Comparison of ENCODE assay signal across 8 mouse cellular contexts in genomic region chr17:26620786-26621766, GRCm38 (mm10). TPM values are rescaled to one million over a fixed set of nuclear protein-coding genes. Genes with fewer than 3 reads are reported as not detected.
DNase-seq lines count a peak whose midpoint lies in the region; ATAC-seq and TF ChIP-seq lines count a peak whose summit lies in the region.

No protein-coding gene starts in this region.

- no peak overlapping the region for H3K4me2 ChIP-seq in liver, embryonic 12.5 days
- H3K4me2 ChIP-seq in lung, postnatal 0 days (replicated peaks; ENCODE audit: low read depth, low read length), result no peak overlapping the region
- H3K4me2 ChIP-seq in forebrain, embryonic 16.5 days (ENCODE audit: low read length), result no peak overlapping the region

- TF ChIP-seq CTCF in liver, adult 2 months (IDR thresholded peaks at IDR 0.05; ENCODE audit: low read depth, low read length), result no peak
- TF ChIP-seq CTCF in lung, postnatal 0 days (IDR thresholded peaks at IDR 0.05), result no peak

- no peak for ATAC-seq in liver, embryonic 12.5 days
- peak; percentile 18 to 40; a peak in 1 of 4 replicates for ATAC-seq in hematopoietic stem cell, adult 5-6 weeks (replicated peaks in 1 of 2; ENCODE audit: insufficient read depth in 1 of 2, low FRiP score in 2 of 2, low TSS enrichment in 1 of 2, low read depth in 1 of 2, poor library complexity in 2 of 2, severe bottlenecking in 2 of 2)
- peak; percentile 72 for ATAC-seq in lung, postnatal 0 days
- no peak for ATAC-seq in forebrain, embryonic 16.5 days

- H3K9ac ChIP-seq in liver, adult 2 months (ENCODE audit: low read depth, low read length), result peak overlapping the region; percentile 31
- no peak overlapping the region for H3K9ac ChIP-seq in liver, embryonic 12.5 days
- H3K9ac ChIP-seq in lung, postnatal 0 days (replicated peaks; ENCODE audit: low read depth), result peak overlapping the region; percentile 36; the same call in 1 of the 2 replicates
- no peak overlapping the region for H3K9ac ChIP-seq in forebrain, embryonic 16.5 days (replicated peaks; ENCODE audit: low read depth, low read length)

- TF ChIP-seq EP300 in lung, postnatal 0 days (IDR thresholded peaks at IDR 0.05), result peak; percentile 94

- TF ChIP-seq POLR2A in liver, adult 2 months (IDR thresholded peaks at IDR 0.05; ENCODE audit: extremely low read depth, insufficient read depth, low read length), result no peak

- H3K4me3 ChIP-seq in liver, adult 2 months (ENCODE audit: insufficient read depth, low read depth, low read length), result no peak overlapping the region
- H3K4me3 ChIP-seq in liver, embryonic 12.5 days, result no peak overlapping the region
- H3K4me3 ChIP-seq in lung, postnatal 0 days (ENCODE audit: low read depth, low read length), result no peak overlapping the region
- no peak overlapping the region for H3K4me3 ChIP-seq in forebrain, embryonic 16.5 days (replicated peaks; ENCODE audit: low read length)
- no peak overlapping the region for H3K4me3 ChIP-seq in forebrain, embryonic 10.5 days

- DNase-seq in liver, adult 2 months (ENCODE audit: extremely low read depth, low read depth, low spot score), result peak; percentile 90
- peak; percentile 79 for DNase-seq in adrenal gland, postnatal 10 days
- DNase-seq in fat pad, adult 2 months (ENCODE audit: extremely low read depth, low read depth, low spot score), result peak; percentile 59
- DNase-seq in lung, postnatal 0 days (ENCODE audit: low spot score), result peak; percentile 87
- DNase-seq in forebrain, embryonic 10.5 days (ENCODE audit: extremely low spot score, low spot score), result no peak

- peaks cover 21% of the 10 kb centered on the region for H3K4me1 ChIP-seq in liver, adult 2 months (ENCODE audit: control insufficient read depth, insufficient read depth, low read length)
- peaks cover 11% of the 10 kb centered on the region; the same call in 1 of the 2 replicates for H3K4me1 ChIP-seq in liver, embryonic 12.5 days
- peaks cover 14% of the 10 kb centered on the region for H3K4me1 ChIP-seq in lung, postnatal 0 days (ENCODE audit: insufficient read depth, low read depth, low read length)
- no peaks in the 10 kb centered on the region for H3K4me1 ChIP-seq in forebrain, embryonic 16.5 days (replicated peaks; ENCODE audit: control insufficient read depth, insufficient read depth, low read length)
- no peaks in the 10 kb centered on the region for H3K4me1 ChIP-seq in forebrain, embryonic 10.5 days

- H3K36me3 ChIP-seq in liver, adult 2 months (ENCODE audit: control insufficient read depth, insufficient read depth, low read length), result peaks cover 4% of the 10 kb centered on the region; the same call in 1 of the 2 replicates
- peaks cover 54% of the 10 kb centered on the region for H3K36me3 ChIP-seq in liver, embryonic 12.5 days
- H3K36me3 ChIP-seq in lung, postnatal 0 days (ENCODE audit: insufficient read depth, low read length), result peaks cover 4% of the 10 kb centered on the region; the same call in 1 of the 2 replicates
- peaks cover 10% of the 10 kb centered on the region; the same call in 1 of the 2 replicates for H3K36me3 ChIP-seq in forebrain, embryonic 16.5 days (ENCODE audit: control insufficient read depth, insufficient read depth)
- peaks cover 88% of the 10 kb centered on the region for H3K36me3 ChIP-seq in forebrain, embryonic 10.5 days (replicated peaks)

- no peaks in the 10 kb centered on the region for H3K27me3 ChIP-seq in liver, adult 2 months (ENCODE audit: control insufficient read depth, insufficient read depth, low read length)
- H3K27me3 ChIP-seq in liver, embryonic 12.5 days (replicated peaks), result no peaks in the 10 kb centered on the region
- no peaks in the 10 kb centered on the region for H3K27me3 ChIP-seq in lung, postnatal 0 days (replicated peaks; ENCODE audit: insufficient read depth, low read length)
- H3K27me3 ChIP-seq in forebrain, embryonic 16.5 days (replicated peaks; ENCODE audit: control insufficient read depth, insufficient read depth, low read length), result no peaks in the 10 kb centered on the region
- H3K27me3 ChIP-seq in forebrain, embryonic 10.5 days (ENCODE audit: poor library complexity, severe bottlenecking), result no peaks in the 10 kb centered on the region

- 30% methylated on average over 17 of the region's 17 CpGs for WGBS in liver, adult 2 months
- 80% methylated on average over 17 of the region's 17 CpGs for WGBS in liver, embryonic 12.5 days (ENCODE audit: insufficient replicate concordance)
- WGBS in lung, postnatal 0 days, result 45% methylated on average over 17 of the region's 17 CpGs
- 84% methylated on average over 17 of the region's 17 CpGs for WGBS in forebrain, embryonic 16.5 days
- 92% methylated on average over 17 of the region's 17 CpGs for WGBS in forebrain, embryonic 10.5 days

- H3K79me2 ChIP-seq in liver, adult 2 months (ENCODE audit: control insufficient read depth, insufficient read depth, low read length), result peaks cover 3% of the 10 kb centered on the region; the same call in 1 of the 2 replicates

- peak overlapping the region; percentile 58 for H3K27ac ChIP-seq in liver, adult 2 months (replicated peaks; ENCODE audit: insufficient read depth, low read depth, low read length)
- no peak overlapping the region for H3K27ac ChIP-seq in liver, embryonic 12.5 days
- H3K27ac ChIP-seq in lung, postnatal 0 days (ENCODE audit: low read length), result peak overlapping the region; percentile 94
- H3K27ac ChIP-seq in forebrain, embryonic 16.5 days (ENCODE audit: low read length), result no peak overlapping the region
- H3K27ac ChIP-seq in forebrain, embryonic 10.5 days, result no peak overlapping the region

- H3K9me3 ChIP-seq in liver, embryonic 12.5 days (replicated peaks), result no peaks in the 10 kb centered on the region
- H3K9me3 ChIP-seq in lung, postnatal 0 days (ENCODE audit: low read length), result no peaks in the 10 kb centered on the region
- H3K9me3 ChIP-seq in forebrain, embryonic 16.5 days (ENCODE audit: control insufficient read depth, low read length), result no peaks in the 10 kb centered on the region
- no peaks in the 10 kb centered on the region for H3K9me3 ChIP-seq in forebrain, embryonic 10.5 days

RNA-seq across cellular contexts. Expression of gene Atp6v0e, which starts 42.0 kb away (rescaled TPM):
- total RNA-seq in liver, adult 2 months (2014; rRNA removed), result 104 and 108 TPM in 2 replicates
- polyA plus RNA-seq in liver, adult 2 months (2012; rRNA removed), result 122 and 131 TPM in 2 replicates
- 177 and 179 TPM in 2 replicates for polyA plus RNA-seq in liver, embryonic 12.5 days (2016; fragmentation: Nextera tagmentation; extraction: Ambion mirVana)
- total RNA-seq in adrenal gland, postnatal 10 days (2021), result 100 to 1,000 TPM; 180 to 190 TPM
- total RNA-seq in hematopoietic stem cell, adult 5-6 weeks (2017), result 208 and 248 TPM in 2 replicates
- 330 and 382 TPM in 2 replicates for polyA plus RNA-seq in lung, postnatal 0 days (2015; fragmentation: Nextera tagmentation; extraction: Ambion mirVana)
- 129 and 146 TPM in 2 replicates for polyA plus RNA-seq in forebrain, embryonic 16.5 days (2015; fragmentation: Nextera tagmentation; extraction: Ambion mirVana)
- 104 and 109 TPM in 2 replicates for polyA plus RNA-seq in forebrain, embryonic 10.5 days (2016; fragmentation: Nextera tagmentation; extraction: Ambion mirVana)

RNA-seq across cellular contexts. Expression of gene Dusp1, which starts 59.1 kb away (rescaled TPM):
- total RNA-seq in liver, adult 2 months (2014; rRNA removed), result 10.5 and 10.7 TPM in 2 replicates
- polyA plus RNA-seq in liver, adult 2 months (2012; rRNA removed), result 22.2 and 40.0 TPM in 2 replicates
- polyA plus RNA-seq in liver, embryonic 12.5 days (2016; fragmentation: Nextera tagmentation; extraction: Ambion mirVana), result 28.6 and 28.7 TPM in 2 replicates
- total RNA-seq in adrenal gland, postnatal 10 days (2021), result 10 to 100 TPM; 40.3 to 89.1 TPM
- total RNA-seq in hematopoietic stem cell, adult 5-6 weeks (2017), result 140 and 247 TPM in 2 replicates
- 68.4 and 79.3 TPM in 2 replicates for polyA plus RNA-seq in lung, postnatal 0 days (2015; fragmentation: Nextera tagmentation; extraction: Ambion mirVana)
- 44.1 and 47.8 TPM in 2 replicates for polyA plus RNA-seq in forebrain, embryonic 16.5 days (2015; fragmentation: Nextera tagmentation; extraction: Ambion mirVana)
- polyA plus RNA-seq in forebrain, embryonic 10.5 days (2016; fragmentation: Nextera tagmentation; extraction: Ambion mirVana), result 22.0 and 24.4 TPM in 2 replicates

RNA-seq across cellular contexts. Expression of gene Ergic1, which starts 59.8 kb away (rescaled TPM):
- total RNA-seq in liver, adult 2 months (2014; rRNA removed), result 30.7 and 34.6 TPM in 2 replicates
- polyA plus RNA-seq in liver, adult 2 months (2012; rRNA removed), result 93.3 and 106 TPM in 2 replicates
- 44.6 and 45.7 TPM in 2 replicates for polyA plus RNA-seq in liver, embryonic 12.5 days (2016; fragmentation: Nextera tagmentation; extraction: Ambion mirVana)
- total RNA-seq in adrenal gland, postnatal 10 days (2021), result 100 to 1,000 TPM; 137 to 143 TPM
- 46.1 and 67.5 TPM in 2 replicates for total RNA-seq in hematopoietic stem cell, adult 5-6 weeks (2017)
- polyA plus RNA-seq in lung, postnatal 0 days (2015; fragmentation: Nextera tagmentation; extraction: Ambion mirVana), result 47.9 and 50.6 TPM in 2 replicates
- polyA plus RNA-seq in forebrain, embryonic 16.5 days (2015; fragmentation: Nextera tagmentation; extraction: Ambion mirVana), result 102 and 113 TPM in 2 replicates
- 116 and 127 TPM in 2 replicates for polyA plus RNA-seq in forebrain, embryonic 10.5 days (2016; fragmentation: Nextera tagmentation; extraction: Ambion mirVana)

Comparison
In these comparisons a context has a peak if more than half of its experiments do, and no peak if none do; other contexts are left out.
1. H3K27ac ChIP-seq: peak in liver, adult 2 months (single experiment) and lung, postnatal 0 days (single experiment); none in liver, embryonic 12.5 days (single experiment), forebrain, embryonic 16.5 days (single experiment) and forebrain, embryonic 10.5 days (single experiment).
2. H3K9ac ChIP-seq: peak in liver, adult 2 months (single experiment) and lung, postnatal 0 days (single experiment); none in liver, embryonic 12.5 days (single experiment) and forebrain, embryonic 16.5 days (single experiment).
3. ATAC-seq: peak in hematopoietic stem cell, adult 5-6 weeks (2 of 2) and lung, postnatal 0 days (single experiment); none in liver, embryonic 12.5 days (single experiment) and forebrain, embryonic 16.5 days (single experiment).